In the genomic region with DNA sequence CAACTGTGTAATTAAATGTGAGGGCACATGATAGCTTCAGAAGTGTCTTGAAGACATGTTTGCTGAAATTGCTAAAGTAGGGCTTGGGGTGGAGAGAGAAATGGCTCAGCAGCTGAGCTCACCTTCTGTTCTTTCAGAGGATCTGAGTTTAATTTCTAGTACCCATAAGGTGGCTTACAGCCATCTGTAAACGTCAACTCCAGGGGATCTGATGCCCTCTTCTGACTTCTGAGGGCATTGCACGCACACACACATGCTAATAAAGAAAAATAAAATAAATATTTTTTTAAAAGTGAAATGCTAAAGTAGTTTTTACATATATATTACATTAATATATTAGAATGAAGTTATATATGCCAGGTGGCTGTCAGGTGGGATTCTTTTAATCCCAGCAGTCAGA, we compare ENCODE assay signal across 21 mouse cellular contexts. TPM values are rescaled to one million over a fixed set of nuclear protein-coding genes. Genes with fewer than 3 reads are reported as not detected.
DNase-seq lines count a peak whose midpoint lies in the region; ATAC-seq and TF ChIP-seq lines count a peak whose summit lies in the region.
"Had no signal": no experiment of that assay in that cellular context is flagged by ENCODE, and none has a peak within 500 bp of the region (broad histone marks: within the 10 kb centered on the region; RNA-seq: fewer than 3 reads in every experiment).

No protein-coding gene starts in this region.

- DNase-seq in cerebellum, postnatal 14 days = peak; percentile 20 to 38
- DNase-seq in cerebellum, adult 11 months = no peak
- DNase-seq in layer of hippocampus, adult 2 months (ENCODE audit: low spot score in 2 of 2) = no peak
- DNase-seq in layer of hippocampus, postnatal 10 days (ENCODE audit: low spot score in 2 of 2) = no peak
- DNase-seq in 3T3-L1 (ENCODE audit: low read depth, low spot score) (peak; percentile 40), Patski (ENCODE audit: low read depth, low spot score) (no peak)
- DNase-seq in urinary bladder, postnatal 14 days (ENCODE audit: low spot score) = no peak
- no peak for DNase-seq in adrenal gland, postnatal 4 days (ENCODE audit: low spot score in 2 of 2)
- DNase-seq: adrenal gland, postnatal 36 days; embryo, embryonic 11 days; gastrocnemius, postnatal 36 days; heart, postnatal 4 days; kidney, postnatal 10 days; layer of hippocampus, adult 9-11 months; liver, embryonic 13.5 days; lung, postnatal 4 days; right cerebral cortex, postnatal 25 days had no signal

- no peak for ATAC-seq in Patski
- ATAC-seq: forebrain, embryonic 16.5 days; midbrain, embryonic 15.5 days had no signal

- peak; percentile 72 for TF ChIP-seq CTCF in layer of hippocampus, adult 2 months (conservative IDR thresholded peaks at IDR 0.05)
- peak; percentile 58 for TF ChIP-seq CTCF in Patski (IDR thresholded peaks at IDR 0.05)

- POLR2A ChIA-PET in Patski (lab: Charles Lee) = no interaction called here

- CTCF ChIA-PET in Patski (lab: Charles Lee) = interaction anchor here (0.7 to 4.4 kb wide), 7 partner anchors 8 to 48 kb away, joined by 3 to 27 read pairs (median 4); no protein-coding TSS in a partner anchor

- H3K27me3 ChIP-seq in Patski = no peaks in the 10 kb centered on the region
- H3K27me3 ChIP-seq: midbrain, embryonic 15.5 days had no signal

- H3K27ac ChIP-seq in layer of hippocampus, adult 2 months = no peak overlapping the region
- H3K27ac ChIP-seq: liver, embryonic 13.5 days; midbrain, embryonic 15.5 days had no signal

- in situ Hi-C loops in Patski (cut with MboI; ENCODE audit: low pct_unique_long_range_greater_than_20kb) = no loop called here

- no peak overlapping the region for H3K4me3 ChIP-seq in layer of hippocampus, adult 2 months
- H3K4me3 ChIP-seq: liver, embryonic 13.5 days; midbrain, embryonic 15.5 days had no signal

RNA-seq across cellular contexts. Expression of a gene that starts 3.0 kb away (rescaled TPM):
- total RNA-seq in layer of hippocampus, adult 2 months (2021) = 10 to 100 TPM; 66.8 to 69.1 TPM
- 10 to 100 TPM; 40.1 to 43.0 TPM for total RNA-seq in layer of hippocampus, postnatal 10 days (2021)
- 0.27 TPM for polyA plus RNA-seq in Patski (2021)
- total RNA-seq in adrenal gland, postnatal 4 days (2021) = 1 to 10 TPM in 1 of 2 experiments, under 1 TPM in 1; 0.90 to 1.1 TPM
- polyA plus RNA-seq: C2C12 had no signal

RNA-seq across cellular contexts. Expression of a gene that starts 9.1 kb away (rescaled TPM):
- 1 to 10 TPM; 1.5 to 1.7 TPM for total RNA-seq in layer of hippocampus, adult 2 months (2021)
- 1 to 10 TPM; 2.0 to 2.8 TPM for total RNA-seq in layer of hippocampus, postnatal 10 days (2021)
- polyA plus RNA-seq in Patski (2021) = 11.9 TPM
- total RNA-seq in adrenal gland, postnatal 4 days (2021) = 1 to 10 TPM; 2.3 to 4.6 TPM
- polyA plus RNA-seq: C2C12; neural tube, embryonic 11.5 days had no signal

Comparison
In these comparisons a context has a peak if more than half of its experiments do, and no peak if none do; other contexts are left out.
1. DNase-seq: peak in cerebellum, postnatal 14 days (2 of 2) and 3T3-L1 (single experiment); none in cerebellum, adult 11 months (single experiment), layer of hippocampus, adult 2 months (0 of 2), layer of hippocampus, postnatal 10 days (0 of 2), Patski (single experiment), urinary bladder, postnatal 14 days (single experiment) and adrenal gland, postnatal 4 days (0 of 2).
2. RNA of a gene that starts 3.0 kb away (total RNA-seq): 66.8 to 69.1 TPM in layer of hippocampus, adult 2 months and 40.1 to 43.0 TPM in layer of hippocampus, postnatal 10 days; 0.90 to 1.1 TPM in adrenal gland, postnatal 4 days; every median in the first group is over 10 times any median in the second.